ENCODE assay signal across 12 mouse cellular contexts in the genomic region with DNA sequence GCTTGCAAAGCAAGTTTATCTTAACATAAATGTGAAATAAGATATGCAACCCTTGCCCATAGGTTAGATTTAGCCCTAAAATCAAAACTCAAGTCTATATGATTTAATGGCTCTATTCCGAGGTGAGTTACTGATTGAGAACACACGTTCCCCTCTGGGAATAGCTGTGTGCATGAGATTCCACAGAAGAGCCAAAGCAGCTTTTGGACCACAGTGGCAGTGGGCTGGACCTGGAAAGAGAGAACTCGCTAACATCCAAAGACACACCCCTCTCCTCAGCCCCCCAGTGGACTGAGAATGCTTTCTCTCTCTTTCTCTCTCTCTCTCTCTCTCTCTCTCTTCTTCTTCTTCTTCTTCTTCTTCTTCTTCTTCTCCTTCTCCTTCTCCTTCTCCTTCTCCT. TPM values are rescaled to one million over a fixed set of nuclear protein-coding genes. Genes with fewer than 3 reads are reported as not detected.
DNase-seq lines count a peak whose midpoint lies in the region; ATAC-seq and TF ChIP-seq lines count a peak whose summit lies in the region.
"Had no signal": no experiment of that assay in that cellular context is flagged by ENCODE, and none has a peak within 500 bp of the region (broad histone marks: within the 10 kb centered on the region; RNA-seq: fewer than 3 reads in every experiment).

No protein-coding gene starts in this region.

- H3K4me1 ChIP-seq in lung, postnatal 0 days (ENCODE audit: insufficient read depth, low read depth, low read length) = no peaks in the 10 kb centered on the region
- H3K4me1 ChIP-seq in neural tube, embryonic 13.5 days (replicated peaks) = peaks cover 17% of the 10 kb centered on the region
- H3K4me1 ChIP-seq in forebrain, embryonic 10.5 days = peaks cover 10% of the 10 kb centered on the region

- intact Hi-C loops in gastrocnemius, adult 2 months (cut with DNase I) = no loop called here
- intact Hi-C loops in heart, postnatal 14 days (cut with DNase I) = no loop called here

- no peaks in the 10 kb centered on the region for H3K36me3 ChIP-seq in lung, postnatal 0 days (ENCODE audit: insufficient read depth, low read length)
- no peaks in the 10 kb centered on the region for H3K36me3 ChIP-seq in neural tube, embryonic 13.5 days
- no peaks in the 10 kb centered on the region for H3K36me3 ChIP-seq in forebrain, embryonic 10.5 days (replicated peaks)

- WGBS in lung, postnatal 0 days = 45% methylated on average over 3 of the region's 3 CpGs
- 57% methylated on average over 3 of the region's 3 CpGs for WGBS in neural tube, embryonic 13.5 days
- 79% methylated on average over 3 of the region's 3 CpGs for WGBS in forebrain, embryonic 10.5 days

- ATAC-seq in lung, postnatal 0 days = no peak
- no peak for ATAC-seq in neural tube, embryonic 13.5 days (ENCODE audit: low read depth)

- TF ChIP-seq EP300 in lung, postnatal 0 days (IDR thresholded peaks at IDR 0.05) = no peak

- DNase-seq in lung, postnatal 0 days (ENCODE audit: low spot score) = peak; percentile 44
- DNase-seq in lung, postnatal 25 days (ENCODE audit: low spot score) = no peak
- peak; percentile 61 for DNase-seq in gastrocnemius, adult 2 months
- peak; percentile 46 to 47 for DNase-seq in heart, postnatal 14 days
- DNase-seq in spleen, adult 18-20 months = no peak
- DNase-seq in forebrain, embryonic 10.5 days (ENCODE audit: extremely low spot score, low spot score) = no peak
- no peak for DNase-seq in right cerebral cortex, postnatal 36 days (ENCODE audit: low spot score in 2 of 2)
- DNase-seq: layer of hippocampus, postnatal 36 days had no signal

- H3K4me2 ChIP-seq in lung, postnatal 0 days (replicated peaks; ENCODE audit: low read depth, low read length) = peak overlapping the region; percentile 39
- H3K4me2 ChIP-seq in neural tube, embryonic 13.5 days = peak overlapping the region; percentile 28; the same call in 1 of the 2 replicates

- no peak overlapping the region for H3K9ac ChIP-seq in lung, postnatal 0 days (replicated peaks; ENCODE audit: low read depth)
- H3K9ac ChIP-seq in neural tube, embryonic 13.5 days = no peak overlapping the region

- no peak; the same call in 1 of the 2 replicates for TF ChIP-seq CTCF in lung, postnatal 0 days (IDR thresholded peaks at IDR 0.05)
- TF ChIP-seq CTCF in gastrocnemius, adult 2 months (IDR thresholded peaks at IDR 0.05) = no peak

- no peaks in the 10 kb centered on the region for H3K27me3 ChIP-seq in lung, postnatal 0 days (replicated peaks; ENCODE audit: insufficient read depth, low read length)
- no peaks in the 10 kb centered on the region for H3K27me3 ChIP-seq in neural tube, embryonic 13.5 days
- H3K27me3 ChIP-seq in forebrain, embryonic 10.5 days (ENCODE audit: poor library complexity, severe bottlenecking) = no peaks in the 10 kb centered on the region

- H3K9me3 ChIP-seq in lung, postnatal 0 days (ENCODE audit: low read length) = no peaks in the 10 kb centered on the region
- H3K9me3 ChIP-seq in neural tube, embryonic 13.5 days = no peaks in the 10 kb centered on the region
- H3K9me3 ChIP-seq in forebrain, embryonic 10.5 days = no peaks in the 10 kb centered on the region

- peak overlapping the region; percentile 62; the same call in 1 of the 2 replicates for H3K27ac ChIP-seq in lung, postnatal 0 days (ENCODE audit: low read length)
- peak overlapping the region; percentile 61; the same call in 1 of the 2 replicates for H3K27ac ChIP-seq in gastrocnemius, adult 2 months
- H3K27ac ChIP-seq in neural tube, embryonic 13.5 days (replicated peaks) = no peak overlapping the region
- H3K27ac ChIP-seq in forebrain, embryonic 10.5 days = no peak overlapping the region

- peak overlapping the region; percentile 32 for H3K4me3 ChIP-seq in lung, postnatal 0 days (ENCODE audit: low read depth, low read length)
- peak overlapping the region; percentile 65 for H3K4me3 ChIP-seq in gastrocnemius, adult 2 months
- H3K4me3 ChIP-seq in neural tube, embryonic 13.5 days = no peak overlapping the region
- no peak overlapping the region for H3K4me3 ChIP-seq in forebrain, embryonic 10.5 days

RNA-seq across cellular contexts. Expression of a gene that starts 1.5 kb away (rescaled TPM):
- 33.5 and 35.7 TPM in 2 replicates for polyA plus RNA-seq in lung, postnatal 0 days (2015; fragmentation: Nextera tagmentation; extraction: Ambion mirVana)
- total RNA-seq in gastrocnemius, adult 2 months (2021) = 1 to 10 TPM; 1.0 to 1.8 TPM
- 1 to 10 TPM; 6.3 to 8.4 TPM for total RNA-seq in heart, postnatal 14 days (2021)
- polyA plus RNA-seq in neural tube, embryonic 13.5 days (2015; fragmentation: Nextera tagmentation; extraction: Ambion mirVana) = 7.6 and 11.8 TPM in 2 replicates
- polyA plus RNA-seq in forebrain, embryonic 10.5 days (2016; fragmentation: Nextera tagmentation; extraction: Ambion mirVana) = 2.1 and 3.8 TPM in 2 replicates
- total RNA-seq: hematopoietic stem cell, adult 5-6 weeks; megakaryocyte, adult 5-6 weeks; MEL had no signal

Comparison
In these comparisons a context has a peak if more than half of its experiments do, and no peak if none do; other contexts are left out.
1. DNase-seq: peak in lung, postnatal 0 days (single experiment), gastrocnemius, adult 2 months (single experiment) and heart, postnatal 14 days (2 of 2); none in lung, postnatal 25 days (single experiment), spleen, adult 18-20 months (0 of 2), forebrain, embryonic 10.5 days (single experiment) and right cerebral cortex, postnatal 36 days (0 of 2).
2. H3K27ac ChIP-seq: peak in lung, postnatal 0 days (single experiment) and gastrocnemius, adult 2 months (single experiment); none in neural tube, embryonic 13.5 days (single experiment) and forebrain, embryonic 10.5 days (single experiment).
3. H3K4me3 ChIP-seq: peak in lung, postnatal 0 days (single experiment) and gastrocnemius, adult 2 months (single experiment); none in neural tube, embryonic 13.5 days (single experiment) and forebrain, embryonic 10.5 days (single experiment).